Mouse (Mus musculus) heart, adult 11 months (tissue): ENCODE results near the gene Adgrl2.

ENCODE experiments used
- DNase-seq: peaks from one replicate; pipeline ENCODE4 v3.0.0; 2022

The Adgrl2 gene

DNA sequence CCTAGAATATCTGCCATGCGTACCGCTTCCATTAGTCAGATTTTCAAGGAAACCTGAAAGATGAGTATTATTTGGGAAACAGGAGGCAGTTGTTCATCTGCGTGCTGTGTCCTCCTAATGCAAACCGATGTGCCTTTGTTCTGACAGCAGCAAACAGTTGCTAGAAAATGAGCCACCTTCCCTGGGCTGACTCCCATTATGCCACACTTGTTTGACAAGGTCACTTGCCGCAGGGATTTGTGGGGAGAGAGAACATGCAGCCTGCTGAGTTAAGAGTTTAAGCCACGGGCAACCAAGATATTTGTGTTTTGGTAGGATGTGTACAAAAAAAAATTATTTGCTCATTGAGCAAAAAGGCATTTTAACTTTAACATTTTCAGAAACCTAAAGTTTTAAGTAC is 69.5 kb downstream of the Adgrl2 start:
- peak; percentile 71 for DNase-seq

DNA sequence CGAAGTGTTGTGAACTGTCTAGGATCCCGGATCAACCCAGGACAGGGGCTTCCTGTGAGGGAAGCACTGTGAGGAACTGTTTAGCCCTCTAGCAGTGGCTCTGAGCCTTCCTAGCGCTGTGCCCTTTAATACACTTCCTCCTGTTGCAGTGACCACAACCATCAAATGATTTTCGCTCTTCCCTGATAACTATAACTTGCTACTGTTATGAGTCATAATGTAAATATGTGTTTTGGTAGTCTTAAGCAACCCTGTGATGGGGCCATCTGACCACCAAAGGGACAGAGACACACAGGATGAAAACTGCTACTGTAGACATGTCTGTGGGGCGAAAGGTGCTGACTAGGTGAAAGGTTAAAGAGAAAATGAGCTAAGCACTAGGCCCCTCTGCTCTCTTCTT is 71.9 kb downstream of the Adgrl2 start:
- peak; percentile 85 for DNase-seq

DNA sequence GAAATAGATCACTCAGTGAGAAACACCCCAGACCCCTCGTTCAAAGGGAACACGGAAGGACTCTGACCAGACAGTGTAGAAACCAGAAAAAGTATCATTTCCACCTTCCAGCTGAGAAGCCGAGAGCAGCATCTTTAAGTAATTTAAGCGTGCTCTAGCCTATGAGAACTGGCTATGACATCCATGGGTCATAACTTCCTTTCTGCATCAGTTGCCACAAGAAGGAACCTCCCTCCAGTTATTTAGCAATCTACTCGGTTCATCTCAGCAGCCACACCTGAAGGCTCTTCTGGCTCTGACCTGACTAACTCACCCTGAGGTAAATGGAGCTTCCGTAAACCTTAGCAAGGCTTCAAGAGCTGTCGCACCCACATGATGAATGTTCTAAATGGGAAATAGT is 72.5 kb downstream of the Adgrl2 start:
- DNase-seq: peak; percentile 59

DNA sequence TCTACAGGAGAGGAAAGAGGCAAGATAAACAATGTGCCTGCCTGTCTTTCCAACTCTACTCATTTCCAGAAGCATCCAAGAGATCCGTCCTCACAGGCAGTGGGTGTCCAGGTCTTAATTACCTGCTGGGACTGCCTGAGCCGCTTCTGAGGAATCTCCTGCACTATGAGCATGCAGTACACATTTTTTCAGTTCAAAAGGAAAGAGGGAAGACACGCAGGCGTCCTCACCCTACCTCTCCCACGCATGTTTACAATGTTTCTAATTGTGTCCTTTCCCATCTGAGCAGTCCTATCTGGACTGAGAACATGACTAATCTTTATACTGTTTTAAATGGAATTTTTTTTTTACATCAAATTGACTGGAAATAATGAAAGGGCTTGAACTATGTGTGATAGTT is 74.1 kb downstream of the Adgrl2 start:
- DNase-seq: peak; percentile 74

DNA sequence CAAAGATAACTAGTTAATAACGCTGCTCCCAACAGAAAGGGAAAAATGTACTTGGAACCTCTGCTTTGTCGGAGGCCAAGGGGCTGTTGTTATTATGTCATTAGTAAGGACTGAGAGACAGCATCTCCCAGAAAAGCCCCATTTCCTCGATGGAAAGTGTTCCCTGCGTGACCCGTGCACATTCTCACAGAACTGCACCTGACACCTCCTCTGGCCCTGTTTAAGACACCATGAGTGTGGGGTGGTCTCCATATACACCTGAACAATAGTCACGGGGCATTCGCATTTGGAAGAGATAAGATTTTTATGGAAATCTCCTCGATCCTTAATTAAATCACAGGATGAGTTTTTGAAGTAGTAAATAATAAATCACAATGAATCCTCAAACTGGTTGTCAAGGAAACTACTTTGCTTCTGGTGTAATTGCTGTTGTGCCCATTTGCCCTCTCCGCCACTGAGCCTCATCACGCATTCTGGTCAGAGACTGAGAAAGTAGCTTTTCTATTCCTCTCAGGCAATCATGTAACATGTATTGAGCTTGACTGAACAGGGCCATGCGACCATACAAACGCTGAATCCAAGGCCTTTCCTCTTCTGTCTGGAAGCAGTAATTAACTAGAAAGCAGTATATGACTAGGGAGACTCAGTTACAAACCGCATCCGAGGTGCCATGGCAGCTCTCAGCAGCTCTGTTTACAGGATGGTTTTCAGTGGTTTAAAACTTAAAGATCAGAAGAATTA is 77.2 kb downstream of the Adgrl2 start:
- DNase-seq: peak; percentile 45

DNA sequence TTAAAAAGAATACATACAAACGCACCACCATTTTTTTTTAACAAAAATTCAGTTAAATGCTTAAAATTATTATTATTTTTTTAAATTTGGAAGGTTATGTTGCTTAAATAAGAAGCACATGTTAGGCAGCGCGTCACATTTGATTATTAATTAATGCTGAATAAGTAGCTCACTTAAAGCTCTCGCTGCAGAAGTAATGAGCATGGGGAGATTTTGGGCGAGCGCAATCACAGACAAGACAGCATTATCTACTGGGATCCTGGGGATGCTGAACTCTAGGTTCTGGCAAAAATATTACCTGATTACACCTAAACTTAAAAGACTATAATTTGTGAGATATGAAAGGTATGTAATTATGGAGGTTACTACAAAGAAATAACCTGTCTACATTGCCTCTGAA is 77.8 kb downstream of the Adgrl2 start:
- no peak for DNase-seq

DNA sequence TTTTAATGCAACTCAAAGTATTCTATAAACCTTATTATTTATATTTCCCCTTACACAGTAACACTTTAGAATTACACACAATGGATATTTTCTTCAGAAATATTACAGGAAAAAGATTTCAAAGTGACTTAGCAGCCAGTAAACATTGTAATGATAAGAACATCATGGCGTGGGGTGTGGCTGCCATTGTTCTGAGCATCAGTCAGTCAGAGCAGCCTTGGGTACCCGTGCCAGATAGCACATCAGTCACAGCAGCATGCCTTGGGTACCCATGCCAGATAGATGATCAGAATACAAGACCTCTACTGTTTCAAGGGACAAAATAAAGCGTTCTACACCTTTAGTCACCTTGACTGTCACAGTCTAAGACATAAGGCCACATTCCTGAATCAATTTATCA is 82.5 kb downstream of the Adgrl2 start:
- peak; percentile 93 for DNase-seq

DNA sequence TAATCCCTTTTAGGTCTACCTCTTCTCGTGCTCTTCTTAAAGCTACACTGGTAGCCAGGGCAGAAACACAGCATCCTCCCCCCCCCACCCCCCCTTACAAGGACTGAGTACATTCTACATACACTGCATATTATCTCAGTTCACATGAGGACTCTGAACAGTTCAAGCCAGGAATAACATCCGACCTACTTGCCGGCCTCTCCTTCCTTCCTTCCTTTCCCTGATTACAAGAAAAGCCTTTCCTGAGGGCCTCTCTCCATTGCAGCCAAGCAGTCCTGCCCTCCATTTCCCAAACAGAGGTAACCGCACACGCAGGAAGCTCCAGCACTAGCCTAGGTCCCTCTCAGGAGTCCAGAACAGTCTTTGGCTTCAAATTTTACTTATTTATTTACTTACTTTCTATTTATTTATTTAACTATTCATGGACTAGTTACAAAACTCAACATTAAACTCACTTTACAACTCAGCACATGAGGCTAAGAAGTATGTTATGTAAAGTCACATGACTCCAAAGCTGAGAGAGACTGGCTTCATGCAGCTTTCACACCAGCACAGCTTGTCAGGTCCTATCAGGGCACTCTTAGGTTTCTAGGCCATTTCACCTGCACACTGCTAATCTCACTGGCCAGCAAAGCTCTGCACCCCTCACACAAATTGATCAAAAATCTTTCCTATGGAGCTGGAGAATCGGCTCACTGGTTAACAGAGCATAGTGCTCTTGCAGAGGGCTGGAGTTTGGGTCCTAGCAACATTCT is 83.2 kb downstream of the Adgrl2 start:
- DNase-seq: peak; percentile 97

DNA sequence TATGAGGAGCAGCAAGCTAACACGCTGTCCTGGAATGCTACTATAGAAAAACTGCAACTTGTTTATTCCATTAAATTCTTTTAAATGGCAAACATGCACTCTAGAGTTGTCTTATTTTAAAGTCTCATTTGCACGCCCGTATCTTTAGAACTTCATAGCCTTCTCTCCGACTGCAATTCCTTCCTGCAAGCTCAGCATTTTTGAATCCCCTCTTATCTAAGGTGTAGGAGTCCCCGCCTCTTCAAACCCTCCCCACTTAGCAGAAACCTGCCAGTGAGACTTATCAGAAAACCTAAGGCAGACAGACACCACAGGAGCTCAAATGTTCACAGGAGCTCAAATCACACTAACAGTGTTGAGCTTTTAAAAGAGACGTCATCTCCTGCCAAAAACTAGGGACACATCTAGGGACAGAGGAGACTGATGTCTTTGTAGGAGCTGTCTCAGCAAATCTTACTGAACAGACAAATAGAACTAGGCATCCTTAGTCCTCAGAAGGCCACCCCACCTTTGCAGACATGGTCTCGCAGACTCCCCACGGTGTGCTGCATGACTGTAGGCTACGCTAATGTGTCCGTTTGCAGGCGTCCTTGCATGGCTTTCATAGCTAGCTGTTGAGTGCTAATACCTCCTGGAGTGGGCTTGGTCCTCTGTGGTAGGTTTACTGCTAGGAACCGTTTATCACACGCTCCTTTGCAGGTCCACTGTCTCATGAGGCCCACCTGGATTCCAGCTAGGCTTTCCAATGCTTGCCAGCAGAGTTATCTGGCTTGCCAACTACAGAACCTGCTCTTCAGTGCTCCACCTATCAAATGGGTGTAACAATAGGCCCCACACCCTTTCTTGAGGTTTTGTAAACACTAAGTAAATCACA is 84.2 kb downstream of the Adgrl2 start:
- peak; percentile 86 for DNase-seq

DNA sequence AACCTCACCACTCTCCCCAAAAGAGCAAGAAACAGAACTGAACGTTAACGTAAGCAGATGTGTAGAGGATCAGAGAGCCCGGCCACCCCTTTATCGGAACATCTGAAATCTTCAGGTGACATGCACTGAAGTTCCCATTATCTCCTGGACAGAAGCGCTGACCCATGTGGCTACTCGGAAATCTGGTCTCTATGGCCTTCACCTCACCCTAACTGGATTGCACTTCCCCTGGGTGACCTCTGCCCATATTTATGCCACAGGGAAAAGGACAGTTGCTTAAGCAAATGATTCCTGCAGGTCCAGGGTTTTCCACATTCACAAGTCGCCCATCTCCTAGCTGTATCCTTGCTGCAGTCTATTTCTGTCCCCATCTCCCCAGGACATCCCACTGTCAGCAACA is 84.9 kb downstream of the Adgrl2 start:
- DNase-seq: peak; percentile 88

DNA sequence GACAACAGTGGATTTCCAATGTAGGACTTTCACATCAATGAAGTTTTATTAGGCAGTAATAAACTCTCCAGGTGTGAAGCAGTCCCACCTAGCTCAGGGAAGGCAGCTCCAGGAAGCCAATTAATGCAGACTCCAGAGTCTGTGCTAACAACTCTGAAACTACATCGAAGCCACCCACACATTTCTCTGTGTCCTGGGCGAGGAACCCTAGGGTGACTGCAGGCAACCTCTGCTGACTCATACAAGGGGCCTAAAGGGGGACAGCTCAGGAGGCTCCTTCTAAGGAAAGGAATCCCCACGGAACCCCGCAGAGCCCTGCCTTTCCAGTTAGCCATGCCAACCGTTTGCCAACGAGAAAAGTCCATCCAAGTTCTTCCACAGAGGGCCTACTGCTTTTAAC is 90.5 kb downstream of the Adgrl2 start:
- DNase-seq: no peak

DNA sequence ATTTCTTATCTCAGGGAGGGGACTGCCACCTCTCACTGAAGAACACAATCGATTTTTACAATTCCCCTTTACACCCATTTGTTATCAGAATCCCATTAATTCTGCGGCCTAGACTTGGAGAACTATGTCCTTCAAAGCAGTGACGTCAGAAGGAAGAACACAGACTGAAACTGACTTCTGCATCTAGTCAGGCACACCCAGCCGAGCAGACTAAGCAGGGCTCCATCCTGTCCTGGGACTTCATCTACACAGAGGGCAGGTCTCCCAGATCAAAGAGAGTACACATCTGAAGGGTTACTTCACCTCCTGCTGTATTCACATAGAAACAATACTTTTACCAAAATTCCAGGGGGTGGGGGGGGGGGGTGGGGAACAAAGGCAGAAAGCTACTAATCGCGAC is 90.9 kb downstream of the Adgrl2 start:
- DNase-seq: peak; percentile 94

DNA sequence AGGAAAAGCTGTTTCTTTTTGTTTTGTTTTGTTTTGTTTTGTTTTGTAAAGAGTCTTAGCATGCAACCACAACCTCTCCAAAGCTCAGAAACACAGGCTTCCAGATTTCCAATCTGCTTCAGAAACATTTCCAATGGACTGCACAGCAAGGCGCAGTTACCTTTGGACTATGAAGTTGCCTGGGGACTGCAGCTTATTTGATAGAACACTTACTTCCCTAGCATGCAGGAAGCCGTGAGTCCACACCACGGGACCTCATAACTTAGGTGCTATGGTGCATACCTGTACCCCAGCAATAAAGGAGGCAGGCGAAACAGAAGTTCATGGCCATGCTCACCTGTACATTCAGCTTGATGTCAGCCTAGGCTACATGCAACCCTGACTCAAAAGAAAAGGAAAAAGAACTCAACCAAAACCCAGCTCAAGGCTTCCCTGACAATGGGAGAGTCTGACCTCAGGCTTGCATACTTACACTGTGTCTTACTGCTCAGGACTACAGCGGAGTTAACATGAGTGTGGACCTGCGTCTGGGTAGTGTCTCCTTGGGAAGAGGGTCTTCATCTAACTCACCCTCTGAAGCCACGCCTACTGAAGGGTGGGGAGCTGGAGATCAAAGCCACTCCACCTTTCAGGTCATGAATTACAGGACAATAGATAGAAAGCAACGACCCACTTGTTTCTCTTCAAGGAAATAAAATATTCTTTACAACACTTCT is 91.7 kb downstream of the Adgrl2 start:
- DNase-seq: no peak

DNA sequence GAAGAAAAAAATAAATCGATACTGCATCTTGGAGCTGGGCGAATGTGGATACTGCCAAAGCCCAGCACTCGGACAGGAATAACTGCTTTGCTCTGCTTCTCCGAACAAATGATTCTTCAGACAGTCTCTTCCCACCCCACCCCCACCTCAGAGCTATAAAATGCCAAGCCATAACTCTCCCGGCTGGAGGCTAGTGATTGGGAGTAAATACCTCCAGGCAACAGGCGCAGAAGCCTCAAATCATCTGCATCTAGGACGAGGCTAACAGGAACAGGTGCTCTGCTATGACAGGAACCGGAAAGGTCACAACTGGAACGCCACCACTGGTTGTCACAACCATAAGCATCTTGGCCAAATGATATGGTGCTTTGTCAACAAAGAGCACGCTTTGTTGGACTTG is 94.1 kb downstream of the Adgrl2 start:
- no peak for DNase-seq

DNA sequence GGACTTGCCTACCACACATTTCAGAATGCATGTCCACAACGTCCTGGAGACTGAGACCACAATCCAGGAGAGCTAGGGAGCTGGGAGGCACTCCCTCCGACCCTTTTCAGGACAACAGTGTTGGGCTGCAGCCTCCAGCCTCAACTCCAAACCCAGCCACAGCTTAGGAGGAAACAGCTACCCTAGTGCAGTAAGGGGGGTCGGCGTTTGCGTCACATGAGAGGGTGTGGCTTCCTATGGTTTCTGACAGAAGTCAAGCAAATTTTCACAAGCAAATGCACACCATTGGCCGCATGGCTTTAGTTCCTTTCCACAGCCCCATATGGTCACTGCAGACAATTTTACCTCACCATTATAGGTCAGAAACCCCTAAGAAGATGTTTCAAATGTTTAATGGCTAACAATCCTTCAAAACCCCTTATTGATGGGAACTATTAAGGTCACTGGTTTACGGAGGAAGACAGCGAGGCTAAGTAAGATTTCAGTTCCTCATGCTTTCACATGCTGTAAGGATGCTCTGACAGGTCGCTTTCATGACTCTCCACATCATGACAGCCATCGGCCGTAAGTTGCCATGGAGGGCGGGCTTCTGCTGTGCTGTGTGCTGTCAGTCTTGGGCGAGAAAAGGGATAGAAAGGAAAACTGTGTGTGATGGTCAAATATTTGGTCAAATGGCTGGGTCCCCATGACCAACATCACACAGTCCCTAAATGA is 94.8 kb downstream of the Adgrl2 start:
- peak; percentile 94 for DNase-seq

DNA sequence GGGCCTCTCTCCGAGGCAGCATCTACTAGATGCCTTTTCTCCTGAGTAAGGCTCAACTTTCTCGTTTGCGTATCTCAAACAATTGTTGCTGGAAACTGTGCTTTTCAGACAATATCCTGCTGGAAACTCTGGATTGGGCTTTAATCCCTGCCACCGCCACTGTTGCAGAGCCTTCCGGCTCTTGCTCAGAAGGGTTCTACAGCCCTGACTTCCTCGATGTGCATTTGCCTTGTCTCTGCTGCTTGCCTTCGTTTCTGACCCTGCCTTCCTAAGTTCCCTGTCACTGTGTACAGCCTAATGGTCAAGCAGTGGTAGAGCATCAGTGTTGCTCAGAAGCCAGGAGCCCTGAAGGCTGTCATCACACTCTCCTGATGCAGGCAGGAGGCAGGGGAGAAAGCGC is 95.5 kb downstream of the Adgrl2 start:
- DNase-seq: peak; percentile 85

DNA sequence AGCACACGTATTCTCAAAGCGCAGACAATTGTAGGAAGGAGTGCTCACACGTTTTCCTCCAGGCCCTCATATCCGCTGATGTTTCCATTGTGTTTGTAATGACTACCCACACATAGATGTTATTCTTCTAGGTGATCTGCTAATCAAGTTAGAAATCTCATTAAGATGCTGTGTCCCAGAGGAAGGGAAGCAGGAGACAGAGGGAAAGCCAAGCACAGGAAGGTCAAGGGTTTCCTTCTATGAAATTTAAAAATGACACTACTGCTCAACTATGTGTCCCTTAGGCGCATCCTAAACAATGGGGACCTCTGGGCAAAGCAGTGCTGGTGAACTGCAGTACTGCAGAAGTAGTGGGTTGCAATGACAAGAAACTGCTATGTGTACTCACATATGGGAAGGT is 102.5 kb downstream of the Adgrl2 start:
- peak; percentile 91 for DNase-seq

DNA sequence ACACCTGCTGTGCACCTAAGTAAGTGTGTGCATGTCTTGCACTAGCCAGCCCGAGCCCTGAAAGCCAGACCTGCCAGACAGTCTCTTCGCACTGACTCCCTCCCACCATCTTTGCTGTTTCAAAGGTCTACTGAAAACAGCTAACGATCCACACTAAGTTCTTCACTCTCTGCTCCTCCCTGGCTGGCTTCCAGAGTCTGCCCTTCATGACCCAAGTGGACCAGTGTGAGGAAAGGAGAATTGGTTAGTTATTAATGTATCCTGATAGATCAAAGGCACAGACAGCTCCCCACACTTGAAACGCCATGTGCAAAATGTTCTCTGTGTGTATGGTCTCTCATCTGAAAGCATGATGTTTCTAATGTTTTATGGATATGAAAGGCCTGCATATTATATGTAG is 103.4 kb downstream of the Adgrl2 start:
- DNase-seq: no peak

DNA sequence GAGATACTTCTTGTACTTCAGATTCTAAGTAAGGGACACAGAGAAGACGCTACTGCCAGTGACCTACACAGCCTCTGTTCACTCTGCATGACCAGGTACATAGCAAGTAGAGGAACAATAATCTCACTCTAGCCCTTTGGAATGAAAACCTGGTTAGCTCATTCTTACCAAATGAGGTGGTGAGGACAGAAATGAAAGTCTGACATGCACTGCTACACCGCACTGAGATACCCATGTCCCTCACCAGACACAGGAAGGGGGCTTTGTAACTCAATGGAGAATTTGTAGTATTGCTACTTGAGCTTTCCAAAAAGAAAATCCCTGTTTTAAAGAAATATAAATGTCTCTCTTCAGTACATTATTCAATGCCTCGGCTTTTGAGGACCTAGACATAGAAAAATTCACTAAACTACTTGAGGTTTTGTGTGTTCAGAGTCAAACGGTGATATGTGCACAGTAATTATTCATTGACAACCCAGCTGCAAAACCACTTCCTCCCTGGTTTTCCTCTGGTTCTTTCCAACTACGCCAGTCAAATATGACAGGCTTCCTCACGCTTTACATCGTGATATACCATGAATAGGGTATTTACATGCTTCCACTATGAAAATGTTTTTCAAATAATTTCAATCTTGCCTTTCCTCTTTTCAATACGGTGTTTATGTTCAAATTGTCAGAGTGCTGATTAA is 104.2 kb downstream of the Adgrl2 start:
- DNase-seq: no peak

DNA sequence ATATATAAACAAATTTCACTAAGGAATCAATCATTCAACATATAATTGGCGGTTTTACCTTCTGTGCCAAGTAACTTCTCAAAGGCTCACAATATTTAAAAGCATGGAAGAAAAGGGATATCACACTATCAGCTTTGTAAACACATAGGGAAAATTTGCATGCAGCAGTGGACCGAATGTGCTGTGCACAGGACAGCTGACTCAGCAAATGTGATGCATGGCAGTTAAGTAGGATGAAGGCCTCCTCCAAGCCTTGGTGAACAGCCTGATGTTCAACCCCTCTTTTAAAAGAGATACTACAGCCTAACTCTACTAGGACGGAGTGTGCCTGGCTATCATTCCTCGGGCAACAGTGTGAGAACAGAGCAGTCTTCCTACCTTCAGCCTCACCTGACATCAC is 105.2 kb downstream of the Adgrl2 start:
- DNase-seq: no peak

DNA sequence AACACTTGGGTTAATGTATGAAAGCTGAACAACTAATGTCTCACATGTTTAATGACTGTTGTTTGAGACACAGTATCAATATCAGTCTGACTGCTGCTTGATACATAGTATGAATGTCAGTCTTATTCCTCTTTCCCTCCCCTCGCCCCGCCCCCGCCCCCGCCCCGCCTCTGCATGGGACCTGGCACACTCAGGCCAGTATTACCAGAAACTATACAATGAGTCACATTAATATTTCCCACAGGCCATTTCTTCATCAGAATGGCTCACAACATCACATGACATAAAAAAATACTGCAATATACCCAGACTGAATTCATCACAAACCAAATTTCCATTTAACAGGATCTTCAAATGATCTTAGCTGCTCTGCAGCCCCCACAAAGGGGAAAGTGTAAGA is 108.9 kb downstream of the Adgrl2 start:
- DNase-seq: no peak

DNA sequence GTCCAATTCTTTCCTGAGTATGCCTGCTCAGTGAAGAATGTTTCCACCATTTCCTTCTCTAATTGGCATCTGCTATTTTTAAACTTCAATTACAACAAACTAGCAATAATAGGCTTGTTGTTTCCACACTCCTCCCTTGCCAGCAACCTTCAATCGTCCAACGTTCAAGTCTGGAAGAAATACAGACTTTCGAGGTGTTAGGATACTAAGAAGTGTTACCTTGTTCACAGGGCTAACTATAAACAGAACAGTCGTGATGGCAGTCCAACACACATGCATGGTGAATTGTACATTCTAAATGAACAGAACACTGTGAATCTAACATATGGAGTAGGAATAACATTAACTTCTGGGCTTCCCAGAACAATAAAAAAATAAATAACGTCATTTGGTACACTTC is 117.8 kb downstream of the Adgrl2 start:
- DNase-seq: no peak
